Mouse (Mus musculus): Measurements from ENCODE around the gene Gm3187.
"Not testable (repeated sequence)": the region's sequence is repeated elsewhere in the genome, so short reads cannot be mapped to it uniquely, and the experiment has no call there.

Gene Gm3187

GRCm38 (mm10) chr14:5483907-5484306 is at the start of gene Gm3187:
TSS of gene Gm3187 (plus strand) at chr14:5484207.
- not testable (repeated sequence) for DNase-seq (ENCODE audit: low spot score in 2 of 2)

DNA sequence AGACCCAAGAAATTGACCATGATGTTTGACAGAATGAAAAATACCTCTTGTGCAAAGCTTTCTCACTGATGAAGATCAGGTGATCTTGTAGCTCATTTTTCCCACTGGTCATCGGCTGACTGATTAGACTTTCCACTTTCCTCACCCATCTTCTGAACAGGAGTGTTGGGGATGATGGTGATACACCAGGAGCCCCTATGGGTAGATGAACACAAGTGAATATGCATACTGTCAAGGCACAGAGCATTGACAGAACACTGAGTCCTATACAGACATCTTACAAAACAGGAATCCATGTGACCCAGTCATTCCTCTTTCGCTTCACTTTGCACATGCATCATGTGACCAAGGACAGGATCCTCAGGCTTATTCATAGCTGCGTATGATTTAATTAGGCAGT is 28.6 kb upstream of the Gm3187 start, which contains the start of gene Gm3194:
Gene Gm3194 (minus strand): TSS at position 101 of the 400 bp plus-strand sequence.
- not testable (repeated sequence) for DNase-seq (ENCODE audit: low spot score in 2 of 2)

GRCm38 (mm10) chr14:5460469-5460868 is 23.5 kb upstream of the Gm3187 start:
- not testable (repeated sequence) for DNase-seq (ENCODE audit: low spot score in 2 of 2)

- not testable (repeated sequence) for DNase-seq (ENCODE audit: low spot score in 2 of 2)
These were observed 6.3 kb upstream of the Gm3187 start, which contains the start of gene Gm8246 for GRCm38 (mm10) chr14:5477730-5478129. TSS of gene Gm8246 (minus strand) at chr14:5477830.

- not testable (repeated sequence) for DNase-seq (ENCODE audit: low spot score in 2 of 2)
These were observed 17.4 kb downstream of the Gm3187 start, which contains the start of gene Gm3488 for GRCm38 (mm10) chr14:5501374-5501773. TSS of gene Gm3488 (plus strand) at chr14:5501674.

DNA sequence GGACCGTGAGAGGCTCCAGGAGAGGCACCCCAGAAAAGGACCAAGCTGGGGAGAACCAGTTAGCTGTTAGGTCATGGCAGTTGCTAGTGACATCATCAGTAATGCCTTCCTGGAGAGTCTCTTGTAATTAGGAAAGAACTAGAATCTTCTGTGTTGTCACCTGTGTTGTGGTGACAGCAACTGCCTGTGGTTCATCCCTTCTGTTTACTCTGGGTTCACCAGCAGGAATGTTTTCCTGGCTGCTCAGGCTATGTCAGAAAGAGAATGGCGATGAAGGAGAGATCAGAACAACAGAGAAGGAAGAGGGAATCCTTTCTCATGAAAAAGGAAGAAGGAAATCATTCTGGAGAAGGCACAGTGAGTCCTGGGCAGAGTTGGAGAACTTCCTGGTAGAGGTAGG is 54.2 kb downstream of the Gm3187 start, which contains the start of gene Gm3532:
Gene Gm3532 (plus strand): TSS at position 301 of the 400 bp plus-strand sequence.
- DNase-seq (ENCODE audit: low spot score in 2 of 2), result not testable (repeated sequence)
